In the genomic region with DNA sequence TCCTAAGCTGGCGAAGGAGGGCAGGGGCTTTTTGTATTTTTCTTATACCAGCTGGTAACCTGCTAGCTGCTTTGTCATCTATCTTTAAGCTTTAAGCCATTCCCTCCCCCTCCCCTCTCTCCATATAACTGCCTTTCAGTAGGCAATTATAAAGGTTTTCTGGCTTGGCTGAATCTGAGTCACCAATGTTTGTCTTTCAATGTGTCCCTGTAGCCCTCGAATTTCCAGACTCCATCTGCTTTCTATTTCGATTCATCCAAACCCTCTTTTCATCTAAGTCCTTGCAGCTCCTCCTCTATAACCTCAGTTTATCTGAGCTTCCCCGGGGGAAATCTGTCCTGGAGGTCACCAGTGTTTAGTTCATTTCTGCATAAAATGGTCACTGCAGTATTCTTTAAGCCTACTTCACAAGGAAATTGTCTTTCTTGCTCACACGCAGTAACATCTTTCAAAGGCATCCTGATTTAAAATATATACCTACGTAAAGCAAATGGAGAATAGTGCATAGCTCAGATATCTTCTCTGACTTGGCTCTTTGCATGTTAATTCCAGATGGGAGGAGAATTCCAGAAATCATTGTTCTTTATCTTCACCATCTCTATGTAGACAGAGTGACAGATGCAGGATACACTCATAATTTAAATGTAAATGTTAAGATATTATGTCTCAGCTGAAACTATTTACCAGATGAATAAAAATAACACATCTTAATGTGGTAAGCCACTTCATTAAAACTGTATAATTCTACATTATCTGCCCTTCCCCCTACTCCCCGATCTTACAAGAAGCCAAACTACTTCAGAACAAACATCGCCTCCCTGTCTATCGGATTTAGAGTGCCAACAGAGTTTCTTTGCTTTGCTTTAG, we compare ENCODE assay signal across 10 mouse cellular contexts.
DNase-seq lines count a peak whose midpoint lies in the region; ATAC-seq lines count a peak whose summit lies in the region.
"Had no signal": no experiment of that assay in that cellular context is flagged by ENCODE, and none has a peak within 500 bp of the region (broad histone marks: within the 10 kb centered on the region; RNA-seq: fewer than 3 reads in every experiment).

No protein-coding gene starts in this region.

- WGBS in hindbrain, embryonic 11.5 days: 55% methylated on average over 9 of the region's 9 CpGs
- WGBS in hindbrain, embryonic 14.5 days: 54% methylated on average over 9 of the region's 9 CpGs
- WGBS in neural tube, embryonic 12.5 days: 56% methylated on average over 9 of the region's 9 CpGs
- WGBS in neural tube, embryonic 15.5 days: 51% methylated on average over 9 of the region's 9 CpGs
- WGBS in forebrain, embryonic 12.5 days: 53% methylated on average over 9 of the region's 9 CpGs
- WGBS in neural tube, embryonic 14.5 days: 49% methylated on average over 9 of the region's 9 CpGs

- H3K4me3 ChIP-seq in hindbrain, embryonic 11.5 days (ENCODE audit: low read depth, low read length): no peak overlapping the region
- no peak overlapping the region for H3K4me3 ChIP-seq in hindbrain, embryonic 14.5 days (replicated peaks; ENCODE audit: low read length)
- no peak overlapping the region for H3K4me3 ChIP-seq in neural tube, embryonic 12.5 days
- no peak overlapping the region for H3K4me3 ChIP-seq in neural tube, embryonic 15.5 days (replicated peaks)
- no peak overlapping the region for H3K4me3 ChIP-seq in forebrain, embryonic 12.5 days (replicated peaks)
- no peak overlapping the region for H3K4me3 ChIP-seq in neural tube, embryonic 14.5 days (ENCODE audit: low read depth, low read length)

- no peaks in the 10 kb centered on the region for H3K36me3 ChIP-seq in hindbrain, embryonic 11.5 days (ENCODE audit: control insufficient read depth, insufficient read depth, low read length)
- no peaks in the 10 kb centered on the region for H3K36me3 ChIP-seq in hindbrain, embryonic 14.5 days (replicated peaks; ENCODE audit: control insufficient read depth, insufficient read depth)
- H3K36me3 ChIP-seq in neural tube, embryonic 12.5 days: no peaks in the 10 kb centered on the region
- no peaks in the 10 kb centered on the region for H3K36me3 ChIP-seq in neural tube, embryonic 15.5 days
- no peaks in the 10 kb centered on the region for H3K36me3 ChIP-seq in forebrain, embryonic 12.5 days (replicated peaks)
- no peaks in the 10 kb centered on the region for H3K36me3 ChIP-seq in neural tube, embryonic 14.5 days (ENCODE audit: control insufficient read depth, insufficient read depth, low read length)

- DNase-seq in hindbrain, embryonic 11.5 days (ENCODE audit: low spot score): peak; percentile 42
- no peak for DNase-seq in hindbrain, embryonic 14.5 days (ENCODE audit: low spot score)
- no peak for DNase-seq in cerebellum, adult 18-20 months
- DNase-seq: heart, adult 18-20 months had no signal

- no peaks in the 10 kb centered on the region for H3K4me1 ChIP-seq in hindbrain, embryonic 11.5 days (replicated peaks; ENCODE audit: control insufficient read depth, insufficient read depth, low read length)
- no peaks in the 10 kb centered on the region for H3K4me1 ChIP-seq in hindbrain, embryonic 14.5 days (replicated peaks; ENCODE audit: control insufficient read depth, insufficient read depth, low read length)
- no peaks in the 10 kb centered on the region for H3K4me1 ChIP-seq in neural tube, embryonic 12.5 days
- H3K4me1 ChIP-seq in neural tube, embryonic 15.5 days: 0 out of 2 replicates have a peak, but pooled peaks cover 5% of the 10 kb centered on the region
- H3K4me1 ChIP-seq in forebrain, embryonic 12.5 days: 0 out of 2 replicates have a peak, but pooled peaks cover 5% of the 10 kb centered on the region
- H3K4me1 ChIP-seq in neural tube, embryonic 14.5 days (ENCODE audit: control insufficient read depth, insufficient read depth, low read length): no peaks in the 10 kb centered on the region

- H3K9me3 ChIP-seq in hindbrain, embryonic 11.5 days (ENCODE audit: control insufficient read depth, low read length): no peaks in the 10 kb centered on the region
- no peaks in the 10 kb centered on the region for H3K9me3 ChIP-seq in hindbrain, embryonic 14.5 days (ENCODE audit: control insufficient read depth, low read length)
- H3K9me3 ChIP-seq in neural tube, embryonic 12.5 days: no peaks in the 10 kb centered on the region
- no peaks in the 10 kb centered on the region for H3K9me3 ChIP-seq in neural tube, embryonic 15.5 days (replicated peaks)
- H3K9me3 ChIP-seq in forebrain, embryonic 12.5 days: no peaks in the 10 kb centered on the region
- no peaks in the 10 kb centered on the region for H3K9me3 ChIP-seq in neural tube, embryonic 14.5 days (ENCODE audit: control insufficient read depth, low read length)

- peak overlapping the region; percentile 14; the same call in 1 of the 2 replicates for H3K27ac ChIP-seq in hindbrain, embryonic 11.5 days (ENCODE audit: low read depth, low read length)
- H3K27ac ChIP-seq in hindbrain, embryonic 14.5 days: no peak overlapping the region
- no peak overlapping the region for H3K27ac ChIP-seq in neural tube, embryonic 12.5 days
- H3K27ac ChIP-seq in neural tube, embryonic 15.5 days (replicated peaks): no peak overlapping the region
- H3K27ac ChIP-seq in forebrain, embryonic 12.5 days: no peak overlapping the region
- H3K27ac ChIP-seq in neural tube, embryonic 14.5 days (ENCODE audit: low read depth, low read length): no peak overlapping the region

- H3K4me2 ChIP-seq in hindbrain, embryonic 11.5 days (replicated peaks; ENCODE audit: low read depth, low read length): no peak overlapping the region
- H3K4me2 ChIP-seq in hindbrain, embryonic 14.5 days (replicated peaks): no peak overlapping the region
- H3K4me2 ChIP-seq in neural tube, embryonic 12.5 days (replicated peaks): no peak overlapping the region
- no peak overlapping the region for H3K4me2 ChIP-seq in neural tube, embryonic 15.5 days
- no peak overlapping the region for H3K4me2 ChIP-seq in forebrain, embryonic 12.5 days
- no peak overlapping the region for H3K4me2 ChIP-seq in neural tube, embryonic 14.5 days (ENCODE audit: low read depth, low read length)

- H3K9ac ChIP-seq in hindbrain, embryonic 11.5 days (ENCODE audit: low read depth, low read length): no peak overlapping the region
- H3K9ac ChIP-seq in hindbrain, embryonic 14.5 days: no peak overlapping the region
- no peak overlapping the region for H3K9ac ChIP-seq in neural tube, embryonic 12.5 days
- H3K9ac ChIP-seq in neural tube, embryonic 15.5 days (replicated peaks): no peak overlapping the region
- no peak overlapping the region for H3K9ac ChIP-seq in forebrain, embryonic 12.5 days
- no peak overlapping the region for H3K9ac ChIP-seq in neural tube, embryonic 14.5 days (replicated peaks; ENCODE audit: low read depth, low read length)

- no peaks in the 10 kb centered on the region for H3K27me3 ChIP-seq in hindbrain, embryonic 11.5 days (ENCODE audit: control insufficient read depth, insufficient read depth, low read length)
- H3K27me3 ChIP-seq in hindbrain, embryonic 14.5 days (ENCODE audit: control insufficient read depth, insufficient read depth, low read length): no peaks in the 10 kb centered on the region
- no peaks in the 10 kb centered on the region for H3K27me3 ChIP-seq in neural tube, embryonic 12.5 days (replicated peaks)
- H3K27me3 ChIP-seq in neural tube, embryonic 15.5 days (replicated peaks): no peaks in the 10 kb centered on the region
- no peaks in the 10 kb centered on the region for H3K27me3 ChIP-seq in forebrain, embryonic 12.5 days
- no peaks in the 10 kb centered on the region for H3K27me3 ChIP-seq in neural tube, embryonic 14.5 days (ENCODE audit: control insufficient read depth, insufficient read depth, low read length)

- ATAC-seq in hindbrain, embryonic 11.5 days (ENCODE audit: low FRiP score): peak; percentile 68
- no peak for ATAC-seq in hindbrain, embryonic 14.5 days (ENCODE audit: low FRiP score)
- peak; percentile 44; the same call in 1 of the 2 replicates for ATAC-seq in neural tube, embryonic 12.5 days (ENCODE audit: low FRiP score, low read depth)
- no peak for ATAC-seq in neural tube, embryonic 15.5 days (ENCODE audit: low FRiP score)
- 0 out of 2 replicates have a peak, but pooled peaks have one; percentile 34 for ATAC-seq in forebrain, embryonic 12.5 days (ENCODE audit: low FRiP score)
- ATAC-seq in neural tube, embryonic 14.5 days (ENCODE audit: low read depth): peak; percentile 41; the same call in 1 of the 2 replicates
- ATAC-seq in CD4-positive, CD25-positive, alpha-beta regulatory T cell, adult 4 months: no peak
- ATAC-seq: inflammation-experienced regulatory T-cells, adult 6 months had no signal

Comparison
In these comparisons a context has a peak if more than half of its experiments do, and no peak if none do; other contexts are left out.
1. ATAC-seq: peak in hindbrain, embryonic 11.5 days (single experiment), neural tube, embryonic 12.5 days (single experiment), forebrain, embryonic 12.5 days (single experiment) and neural tube, embryonic 14.5 days (single experiment); none in hindbrain, embryonic 14.5 days (single experiment), neural tube, embryonic 15.5 days (single experiment) and CD4-positive, CD25-positive, alpha-beta regulatory T cell, adult 4 months (single experiment).